ENCODE assay signal across 16 mouse cellular contexts in the genomic region with DNA sequence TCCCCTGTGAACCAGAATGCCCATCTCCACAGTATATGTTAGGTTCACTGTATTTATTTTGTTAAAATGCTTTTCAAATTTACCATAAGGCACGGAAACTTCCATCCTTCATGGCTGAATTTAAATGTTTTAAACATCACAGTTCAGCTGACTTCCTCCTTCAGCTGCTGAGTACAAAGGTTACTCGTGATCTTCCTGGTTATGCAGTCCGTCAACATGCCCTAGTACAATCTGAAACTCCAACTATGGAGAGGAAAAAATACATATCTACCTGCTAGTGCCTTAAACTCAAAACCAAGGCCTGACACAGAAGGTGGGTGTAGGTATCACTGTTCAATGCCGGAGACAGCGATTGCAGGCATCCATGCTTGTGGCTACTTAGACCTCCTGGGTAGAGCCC.
"Had no signal": no experiment of that assay in that cellular context is flagged by ENCODE, and none has a peak within 500 bp of the region (broad histone marks: within the 10 kb centered on the region; RNA-seq: fewer than 3 reads in every experiment).

No protein-coding gene starts in this region.

- ATAC-seq: liver, postnatal 0 days; lung, postnatal 0 days; midbrain, embryonic 13.5 days; midbrain, embryonic 15.5 days had no signal

- H3K4me3 ChIP-seq: lung, embryonic 15.5 days; megakaryocyte, embryonic 14.5 days; midbrain, embryonic 13.5 days; midbrain, embryonic 15.5 days; neural tube, embryonic 12.5 days; stomach, embryonic 15.5 days had no signal

- H3K27ac ChIP-seq: lung, embryonic 15.5 days; macrophage; midbrain, embryonic 13.5 days; midbrain, embryonic 15.5 days; neural tube, embryonic 12.5 days; stomach, embryonic 15.5 days had no signal

- DNase-seq: liver, postnatal 0 days; lung, adult 2 months; lung, postnatal 14 days; lung, postnatal 36 days; right cerebral cortex, postnatal 14 days; thymus, adult 18-20 months; thymus, postnatal 25 days had no signal

- H3K27me3 ChIP-seq: lung, embryonic 15.5 days; megakaryocyte, embryonic 14.5 days; midbrain, embryonic 13.5 days; midbrain, embryonic 15.5 days; neural tube, embryonic 12.5 days; stomach, embryonic 15.5 days had no signal

- H3K9me3 ChIP-seq: lung, embryonic 15.5 days; midbrain, embryonic 13.5 days; midbrain, embryonic 15.5 days; neural tube, embryonic 12.5 days; stomach, embryonic 15.5 days had no signal

- H3K4me1 ChIP-seq: midbrain, embryonic 15.5 days; neural tube, embryonic 12.5 days; stomach, embryonic 15.5 days had no signal

- H3K4me2 ChIP-seq: lung, embryonic 15.5 days; midbrain, embryonic 11.5 days; midbrain, embryonic 13.5 days; midbrain, embryonic 15.5 days; neural tube, embryonic 12.5 days; stomach, embryonic 15.5 days had no signal

- H3K9ac ChIP-seq: liver, postnatal 0 days; lung, embryonic 15.5 days; midbrain, embryonic 13.5 days; midbrain, embryonic 15.5 days; neural tube, embryonic 12.5 days; stomach, embryonic 15.5 days had no signal

- H3K36me3 ChIP-seq: lung, embryonic 15.5 days; midbrain, embryonic 13.5 days; midbrain, embryonic 15.5 days; neural tube, embryonic 12.5 days; stomach, embryonic 15.5 days had no signal
